Comparison of ENCODE assay signal across 30 mouse cellular contexts in the genomic region with DNA sequence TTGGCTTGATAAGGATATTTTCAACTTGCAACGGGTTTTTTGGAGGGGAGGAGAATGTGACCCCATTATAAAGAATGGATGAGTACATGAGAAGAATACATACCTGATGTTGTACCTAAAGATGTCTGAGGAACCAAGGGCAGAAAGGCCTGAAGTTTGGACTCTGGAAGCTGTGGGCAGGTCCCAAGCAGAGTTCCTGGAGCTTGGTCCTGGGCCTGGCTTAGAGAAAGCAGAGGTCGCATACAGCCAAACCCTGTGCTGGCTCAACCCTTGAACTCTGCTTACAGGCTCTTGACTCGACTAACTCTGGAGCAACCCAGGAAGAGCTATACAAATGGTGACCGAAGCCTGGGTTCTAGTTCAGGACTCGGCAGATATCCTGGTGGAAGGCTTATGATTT. TPM values are rescaled to one million over a fixed set of nuclear protein-coding genes. Genes with fewer than 3 reads are reported as not detected.
DNase-seq lines count a peak whose midpoint lies in the region; ATAC-seq and TF ChIP-seq lines count a peak whose summit lies in the region.
"Had no signal": no experiment of that assay in that cellular context is flagged by ENCODE, and none has a peak within 500 bp of the region (broad histone marks: within the 10 kb centered on the region; RNA-seq: fewer than 3 reads in every experiment).

No protein-coding gene starts in this region.

- peak; percentile 15 for DNase-seq in kidney, adult 18-20 months
- no peak for DNase-seq in kidney, postnatal 10 days
- DNase-seq in kidney, adult 8-10 months: peak; percentile 16 to 28
- peak; percentile 22 to 30 for DNase-seq in kidney, postnatal 36 days
- DNase-seq in heart, adult 2 months: no peak
- DNase-seq: adrenal gland, adult 2 months; adrenal gland, postnatal 10 days; adrenal gland, postnatal 25 days; cerebellum, adult 11 months; cerebellum, adult 18-20 months; cerebellum, adult 8-10 months; cerebellum, adult 9-11 months; cerebellum, postnatal 14 days; cerebellum, postnatal 36 days; embryo, embryonic 11 days had no signal

- H3K27me3 ChIP-seq in kidney, embryonic 15.5 days: no peaks in the 10 kb centered on the region
- no peaks in the 10 kb centered on the region for H3K27me3 ChIP-seq in kidney, embryonic 14.5 days (ENCODE audit: control insufficient read depth, insufficient read depth, low read length)
- no peaks in the 10 kb centered on the region for H3K27me3 ChIP-seq in small intestine, adult 2 months (ENCODE audit: control insufficient read depth, insufficient read depth, low read length)
- no peaks in the 10 kb centered on the region for H3K27me3 ChIP-seq in heart, adult 2 months (ENCODE audit: control insufficient read depth, insufficient read depth, low read length)
- H3K27me3 ChIP-seq: embryonic facial prominence, embryonic 13.5 days; embryonic facial prominence, embryonic 15.5 days; forebrain, embryonic 12.5 days had no signal

- no peak overlapping the region for H3K4me3 ChIP-seq in kidney, embryonic 15.5 days (replicated peaks)
- H3K4me3 ChIP-seq in kidney, embryonic 14.5 days (ENCODE audit: low read length): no peak overlapping the region
- H3K4me3 ChIP-seq in small intestine, adult 2 months (ENCODE audit: low read depth, low read length): no peak overlapping the region
- no peak overlapping the region for H3K4me3 ChIP-seq in heart, adult 2 months
- H3K4me3 ChIP-seq: embryonic facial prominence, embryonic 13.5 days; embryonic facial prominence, embryonic 15.5 days; erythroblast, embryonic 14.5 days; forebrain, embryonic 10.5 days; forebrain, embryonic 12.5 days had no signal

- H3K4me2 ChIP-seq in kidney, embryonic 15.5 days: no peak overlapping the region
- no peak overlapping the region for H3K4me2 ChIP-seq in kidney, embryonic 14.5 days (replicated peaks; ENCODE audit: low read depth, low read length)
- H3K4me2 ChIP-seq: embryonic facial prominence, embryonic 13.5 days; embryonic facial prominence, embryonic 15.5 days; forebrain, embryonic 12.5 days had no signal

- H3K27ac ChIP-seq in kidney, embryonic 15.5 days: no peak overlapping the region
- no peak overlapping the region for H3K27ac ChIP-seq in kidney, embryonic 14.5 days (ENCODE audit: low read depth, low read length)
- H3K27ac ChIP-seq in small intestine, adult 2 months (ENCODE audit: insufficient read depth, low read depth, low read length): peak overlapping the region; percentile 97
- H3K27ac ChIP-seq in heart, adult 2 months: no peak overlapping the region
- H3K27ac ChIP-seq: embryonic facial prominence, embryonic 13.5 days; embryonic facial prominence, embryonic 15.5 days; forebrain, embryonic 10.5 days; forebrain, embryonic 12.5 days had no signal

- no peak overlapping the region for H3K9ac ChIP-seq in kidney, embryonic 15.5 days
- H3K9ac ChIP-seq in kidney, embryonic 14.5 days (ENCODE audit: low read depth, low read length): no peak overlapping the region
- H3K9ac ChIP-seq in heart, adult 2 months (ENCODE audit: low read depth, low read length): no peak overlapping the region
- H3K9ac ChIP-seq: embryonic facial prominence, embryonic 13.5 days; embryonic facial prominence, embryonic 15.5 days; forebrain, embryonic 12.5 days had no signal

- H3K9me3 ChIP-seq in kidney, embryonic 15.5 days (replicated peaks): no peaks in the 10 kb centered on the region
- H3K9me3 ChIP-seq in kidney, embryonic 14.5 days (ENCODE audit: control insufficient read depth, low read length): no peaks in the 10 kb centered on the region
- H3K9me3 ChIP-seq: embryonic facial prominence, embryonic 13.5 days; embryonic facial prominence, embryonic 15.5 days; forebrain, embryonic 10.5 days; forebrain, embryonic 12.5 days had no signal

- TF ChIP-seq EP300 in heart, adult 2 months (IDR thresholded peaks at IDR 0.05; ENCODE audit: insufficient read depth, low read depth, low read length): no peak

- no peak for TF ChIP-seq POLR2A in small intestine, adult 2 months (IDR thresholded peaks at IDR 0.05; ENCODE audit: low read depth, low read length)
- no peak for TF ChIP-seq POLR2A in heart, adult 2 months (IDR thresholded peaks at IDR 0.05; ENCODE audit: insufficient read depth, low read depth, low read length)

- H3K36me3 ChIP-seq in kidney, embryonic 15.5 days: no peaks in the 10 kb centered on the region
- H3K36me3 ChIP-seq in kidney, embryonic 14.5 days (ENCODE audit: control insufficient read depth, insufficient read depth, low read length): no peaks in the 10 kb centered on the region
- no peaks in the 10 kb centered on the region for H3K36me3 ChIP-seq in small intestine, adult 2 months (ENCODE audit: control insufficient read depth, insufficient read depth, low read length)
- no peaks in the 10 kb centered on the region for H3K36me3 ChIP-seq in heart, adult 2 months (ENCODE audit: control insufficient read depth, insufficient read depth, low read length)
- H3K36me3 ChIP-seq: embryonic facial prominence, embryonic 13.5 days; embryonic facial prominence, embryonic 15.5 days; forebrain, embryonic 10.5 days; forebrain, embryonic 12.5 days had no signal

- intact Hi-C loops in heart, adult 2 months (cut with DNase I): no loop called here

- no peak for TF ChIP-seq CTCF in small intestine, adult 2 months (IDR thresholded peaks at IDR 0.05; ENCODE audit: extremely low read depth, insufficient read length, insufficient replicate concordance, low read depth, low read length)
- no peak for TF ChIP-seq CTCF in heart, adult 2 months (IDR thresholded peaks at IDR 0.05)

- no peaks in the 10 kb centered on the region for H3K79me2 ChIP-seq in heart, adult 2 months (replicated peaks; ENCODE audit: control insufficient read depth, insufficient read depth, low read length)

- no peaks in the 10 kb centered on the region for H3K4me1 ChIP-seq in kidney, embryonic 15.5 days
- H3K4me1 ChIP-seq in kidney, embryonic 14.5 days (ENCODE audit: control insufficient read depth, insufficient read depth, low read length): no peaks in the 10 kb centered on the region
- peaks cover 19% of the 10 kb centered on the region; the same call in 1 of the 2 replicates for H3K4me1 ChIP-seq in small intestine, adult 2 months (ENCODE audit: control insufficient read depth, insufficient read depth, insufficient read length, low read length)
- no peaks in the 10 kb centered on the region for H3K4me1 ChIP-seq in heart, adult 2 months (ENCODE audit: control insufficient read depth, insufficient read depth, low read length)
- H3K4me1 ChIP-seq: embryonic facial prominence, embryonic 13.5 days; embryonic facial prominence, embryonic 15.5 days; forebrain, embryonic 10.5 days; forebrain, embryonic 12.5 days had no signal

- ATAC-seq in kidney, embryonic 15.5 days (replicated peaks; ENCODE audit: low FRiP score): no peak
- ATAC-seq in kidney, embryonic 14.5 days (ENCODE audit: low FRiP score, low TSS enrichment): no peak
- ATAC-seq: forebrain, embryonic 14.5 days had no signal

- WGBS in kidney, embryonic 15.5 days: 89% methylated on average over 5 of the region's 5 CpGs
- WGBS in kidney, embryonic 14.5 days: 91% methylated on average over 5 of the region's 5 CpGs
- WGBS in small intestine, adult 2 months: 58% methylated on average over 5 of the region's 5 CpGs
- 84% methylated on average over 5 of the region's 5 CpGs for WGBS in heart, adult 2 months

RNA-seq across cellular contexts. Expression of gene Tmem238l, which starts 14.4 kb away (rescaled TPM):
- polyA plus RNA-seq in kidney, embryonic 15.5 days (2015; fragmentation: Nextera tagmentation; extraction: Ambion mirVana): 0.36 TPM in 1 of 2 replicates, not detected in the other
- polyA plus RNA-seq in kidney, embryonic 14.5 days (2014; fragmentation: Nextera tagmentation; extraction: Ambion mirVana): not detected in 2 replicates
- 69.2 and 269 TPM in 2 replicates for polyA plus RNA-seq in small intestine, adult 2 months (2012; rRNA removed)
- not detected for total RNA-seq in heart, adult 2 months (2021)
- not detected in 2 replicates for polyA plus RNA-seq in heart, adult 2 months (2012; rRNA removed)
- total RNA-seq: adrenal gland, adult 2 months; adrenal gland, postnatal 10 days; adrenal gland, postnatal 25 days; adrenal gland, postnatal 4 days; common myeloid progenitor, adult 5-6 weeks; ES-E14; MEL had no signal
- polyA plus RNA-seq: adrenal gland, adult 2 months; C2C12; embryonic facial prominence, embryonic 11.5 days; embryonic facial prominence, embryonic 13.5 days; erythroblast, embryonic 14.5 days; forebrain, embryonic 10.5 days; forebrain, embryonic 12.5 days; forebrain, embryonic 14.5 days had no signal

RNA-seq across cellular contexts. Expression of gene Pirt, which starts 30.2 kb away (rescaled TPM):
- polyA plus RNA-seq in kidney, embryonic 15.5 days (2015; fragmentation: Nextera tagmentation; extraction: Ambion mirVana): 0.50 and 1.4 TPM in 2 replicates
- polyA plus RNA-seq in kidney, embryonic 14.5 days (2014; fragmentation: Nextera tagmentation; extraction: Ambion mirVana): 0.22 and 0.23 TPM in 2 replicates
- 0.98 TPM in 2 replicates for polyA plus RNA-seq in small intestine, adult 2 months (2012; rRNA removed)
- total RNA-seq in heart, adult 2 months (2021): 1 to 10 TPM; 7.9 to 8.3 TPM
- 6.6 and 13.6 TPM in 2 replicates for polyA plus RNA-seq in heart, adult 2 months (2012; rRNA removed)
- total RNA-seq: common myeloid progenitor, adult 5-6 weeks; MEL had no signal
- polyA plus RNA-seq: C2C12 had no signal

Comparison
In these comparisons a context has a peak if more than half of its experiments do, and no peak if none do; other contexts are left out.
1. DNase-seq: peak in kidney, adult 18-20 months (single experiment), kidney, adult 8-10 months (2 of 2) and kidney, postnatal 36 days (2 of 2); none in kidney, postnatal 10 days (single experiment) and heart, adult 2 months (0 of 2).
2. RNA of gene Tmem238l, which starts 14.4 kb away (polyA plus RNA-seq): 69.2 to 269 TPM in small intestine, adult 2 months; not detected in heart, adult 2 months, 0.36 TPM in kidney, embryonic 15.5 days and not detected in kidney, embryonic 14.5 days; every median in the first group is over 10 times any median in the second.